Mouse (Mus musculus) brain, embryonic 14.5 days (tissue): Measurements from ENCODE around the gene Anks1b.

ENCODE experiments used
- CTCF ChIP-seq: fragments of 200-500 bp; IDR thresholded peaks from 2 replicates; pipeline ENCODE4 v1.5.1; 2012; ENCODE audit warnings: inconsistent platforms, mild to moderate bottlenecking, moderate library complexity, borderline replicate concordance; ENCODE audit not compliant: insufficient read depth, insufficient read length; ENCODE audit errors: extremely low read depth
- POLR2A ChIP-seq: fragments of 200-500 bp; IDR thresholded peaks from 2 replicates; pipeline ENCODE4 v1.6.1; 2012; ENCODE audit warnings: mild to moderate bottlenecking, inconsistent platforms, borderline replicate concordance; ENCODE audit not compliant: poor library complexity, insufficient read depth, insufficient read length, severe bottlenecking; ENCODE audit errors: extremely low read depth

GRCm38 (mm10) chr10:90068651-90069050, 195.3 kb downstream of the Anks1b start:
- TF ChIP-seq CTCF (no peak), POLR2A (no peak)
